Mouse (Mus musculus): ENCODE measurements around the gene Ank. TPM values are rescaled to one million over a fixed set of nuclear protein-coding genes. Genes with fewer than 3 reads are reported as not detected.

Ank gene
- total RNA-seq (2023; ENCODE audit: inconsistent age), result 4.7 to 6.4 TPM (median 5.8 TPM) in 4 replicates

GRCm38 (mm10) chr15:27466131-27467080, at the start of gene Ank:
TSS of gene Ank (plus strand) at chr15:27466677.

GRCm38 (mm10) chr15:27630601-27631383, 164.3 kb downstream of the Ank start, which contains the start of gene Otulin:
TSS of gene Otulin (minus strand) at chr15:27630693.

Other genes starting within 250 kb of the Ank start
- 115 to 131 TPM (median 126 TPM) in 4 replicates for gene Otulin, start 164.0 kb downstream of the Ank start, total RNA-seq (2023; ENCODE audit: inconsistent age)
- gene Otulinl, start 214.9 kb downstream of the Ank start, total RNA-seq (2023; ENCODE audit: inconsistent age), result 19.3 to 24.5 TPM (median 21.3 TPM) in 4 replicates